Mouse (Mus musculus) urinary bladder, postnatal 4 days (tissue): ENCODE data around the gene 1810024B03Rik.
"Not testable (repeated sequence)": the region's sequence is repeated elsewhere in the genome, so short reads cannot be mapped to it uniquely, and the experiment has no call there.

Experiments
- DNase-seq, 2 experiments: peaks; one replicate each; pipeline ENCODE4 v3.0.0; 2021 to 2022; ENCODE audit warnings: low spot score in 2 of 2

1810024B03Rik gene

DNA sequence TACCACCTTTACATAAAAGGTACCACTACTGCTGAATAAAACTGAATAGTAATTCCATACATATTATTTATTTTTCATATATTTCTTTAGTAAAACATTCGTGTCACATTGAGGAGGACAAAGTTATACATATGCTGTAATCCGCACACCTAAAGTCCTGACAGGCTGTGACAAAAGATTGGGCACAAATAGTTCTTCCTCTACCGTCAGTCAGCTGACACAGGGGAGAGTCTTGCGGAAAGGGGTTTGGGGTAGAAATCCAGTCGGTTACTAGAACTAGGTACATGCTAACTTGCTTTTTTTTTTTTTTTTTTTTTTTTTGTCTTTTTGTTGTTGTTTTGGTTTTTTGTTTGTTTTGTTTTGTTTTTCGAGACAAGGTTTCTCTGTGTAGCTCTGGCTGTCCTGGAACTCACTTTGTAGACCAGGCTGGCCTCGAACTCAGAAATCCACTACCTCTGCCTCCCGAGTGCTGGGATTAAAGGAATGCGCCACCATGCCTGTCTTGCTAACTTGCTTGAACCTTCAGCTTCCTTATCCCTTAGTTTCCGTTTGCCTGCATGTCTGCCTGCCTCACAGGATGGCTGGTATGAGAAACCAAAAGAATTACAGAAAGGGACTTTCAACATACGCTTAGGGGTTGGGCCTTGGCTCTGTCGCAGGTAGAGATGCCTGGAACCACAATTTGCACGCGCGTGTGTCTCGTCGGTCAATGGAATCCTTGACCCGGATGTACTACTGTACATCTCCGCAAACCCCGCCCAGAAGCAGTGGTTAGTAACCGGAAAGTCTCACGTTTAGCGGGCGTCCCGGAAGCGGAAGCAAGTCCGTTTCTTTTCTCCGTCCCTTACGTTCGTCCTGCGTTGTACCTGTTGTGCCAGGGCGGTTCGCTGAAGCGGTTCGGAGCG, at the start of gene 1810024B03Rik, which contains the start of gene Snrnp200:
Gene 1810024B03Rik, minus strand, starts transcription at position 734 of the 905 bp plus-strand sequence.
Gene Snrnp200, plus strand, starts transcription at position 840 of the 905 bp plus-strand sequence.
- DNase-seq: peak; percentile 88 to 92

DNA sequence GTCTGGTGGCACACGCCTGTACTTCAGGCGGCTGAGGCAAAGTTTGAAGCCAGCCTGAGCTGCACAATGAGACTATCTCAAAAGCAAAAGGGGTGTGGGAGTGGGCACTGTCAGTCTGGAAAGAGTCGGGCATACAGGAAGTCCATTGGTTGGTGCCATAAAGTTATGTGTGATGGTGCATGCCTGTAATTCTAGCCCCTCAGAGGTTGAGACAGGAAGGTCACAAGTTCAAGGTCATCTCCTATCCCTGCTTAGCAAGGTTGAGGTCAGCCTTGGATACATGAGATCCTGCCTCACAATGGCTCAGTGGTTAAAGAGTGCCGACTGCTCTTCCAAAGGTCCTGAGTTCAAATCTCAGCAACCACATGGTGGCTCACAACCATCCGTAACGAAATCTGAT, 47.2 kb upstream of the 1810024B03Rik start:
- DNase-seq: no peak

DNA sequence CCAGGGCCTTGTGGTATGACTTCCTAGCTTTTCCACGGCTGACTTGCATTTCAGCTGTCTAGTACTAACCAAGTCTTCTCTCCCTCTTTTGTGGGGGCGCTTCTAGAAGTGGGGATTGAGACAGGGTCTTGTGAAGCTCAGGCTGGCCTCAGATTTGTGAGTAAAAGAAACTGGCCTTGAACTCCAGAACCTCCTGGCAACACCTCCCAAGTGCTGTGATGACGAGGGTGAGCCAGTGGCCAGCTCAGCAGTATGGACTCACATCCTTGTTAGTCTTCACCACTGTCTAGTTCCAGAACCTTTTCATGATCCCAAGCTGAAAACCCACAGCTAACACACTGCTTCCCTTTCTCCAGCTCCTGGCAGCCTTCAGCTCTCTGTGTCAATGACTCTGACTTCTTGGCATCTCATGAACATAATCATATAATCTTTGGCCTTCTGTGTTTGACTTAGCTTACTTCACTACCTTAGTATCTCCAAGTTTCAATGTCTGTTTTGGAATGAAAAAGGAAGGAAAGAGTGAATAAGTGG, 46.6 kb upstream of the 1810024B03Rik start:
- DNase-seq: no peak

DNA sequence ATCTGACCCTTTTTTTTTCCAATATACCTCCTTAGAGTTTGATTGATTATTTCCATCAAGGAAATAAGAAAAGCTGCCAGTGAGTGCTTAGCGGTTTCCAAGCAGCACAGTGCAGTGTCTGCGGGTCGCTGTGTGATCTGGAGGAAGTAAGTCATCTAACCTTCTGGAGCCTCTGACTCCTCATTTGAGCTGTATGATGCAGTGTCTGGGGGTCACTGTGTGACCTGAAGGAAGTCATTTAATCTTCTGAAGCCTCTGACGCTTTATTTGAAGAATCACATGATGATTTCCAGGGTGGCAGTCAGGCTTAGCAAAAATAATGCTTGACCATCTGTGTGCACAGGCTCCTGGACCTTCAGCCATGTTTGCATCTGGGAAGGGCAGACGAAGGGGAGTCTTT, 44.7 kb upstream of the 1810024B03Rik start:
- DNase-seq: no peak

DNA sequence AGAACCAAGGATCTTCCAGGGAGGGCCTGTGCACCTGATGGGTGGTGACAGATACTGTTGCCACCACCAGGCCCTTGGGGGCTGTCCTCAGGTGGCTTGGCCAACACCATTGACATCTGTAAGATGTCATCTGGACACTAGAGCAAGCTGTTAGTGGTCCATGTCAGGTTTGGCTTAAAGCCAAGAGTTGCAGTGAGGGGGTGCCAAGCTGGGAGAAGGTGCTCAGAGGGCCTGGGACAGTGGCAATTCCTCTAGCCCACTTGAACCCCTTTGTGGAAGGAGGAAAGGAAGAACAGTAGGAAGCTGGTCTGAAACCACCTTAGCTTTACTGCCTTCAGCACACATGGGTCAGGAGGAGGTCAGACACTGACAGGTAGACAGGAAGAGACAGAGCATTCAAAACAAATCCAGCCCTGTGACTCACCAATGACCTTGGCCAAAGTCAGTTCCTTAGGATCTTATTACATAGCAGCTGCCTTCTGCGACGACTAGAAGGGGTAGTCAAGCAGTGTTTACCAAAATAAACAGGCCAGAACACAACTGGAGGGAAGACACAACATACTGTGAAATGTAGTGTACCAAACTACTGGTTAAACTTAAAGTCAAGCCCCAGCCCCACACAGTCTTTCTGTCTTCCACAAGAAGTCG, 43.9 kb upstream of the 1810024B03Rik start:
- no peak for DNase-seq

DNA sequence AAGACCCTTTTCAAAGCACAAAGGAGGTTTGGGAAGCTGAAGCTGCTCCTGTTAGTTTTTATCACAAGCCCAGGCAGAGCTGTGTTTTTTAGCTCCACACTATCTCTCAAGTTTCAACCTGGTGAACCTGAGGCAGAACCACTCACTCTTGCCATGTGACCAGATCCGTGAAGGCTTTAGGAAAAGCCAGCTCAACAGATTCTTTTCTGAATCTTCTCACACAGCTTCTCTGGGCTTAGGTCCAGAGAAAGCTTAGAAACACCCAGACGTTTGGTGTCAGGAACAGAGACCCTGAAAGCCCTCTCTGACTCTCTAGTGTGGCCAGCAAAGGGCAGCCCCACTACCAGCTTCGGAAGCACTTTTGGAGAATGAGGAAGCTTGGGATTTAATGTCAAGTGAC, 43.4 kb upstream of the 1810024B03Rik start:
- no peak for DNase-seq

DNA sequence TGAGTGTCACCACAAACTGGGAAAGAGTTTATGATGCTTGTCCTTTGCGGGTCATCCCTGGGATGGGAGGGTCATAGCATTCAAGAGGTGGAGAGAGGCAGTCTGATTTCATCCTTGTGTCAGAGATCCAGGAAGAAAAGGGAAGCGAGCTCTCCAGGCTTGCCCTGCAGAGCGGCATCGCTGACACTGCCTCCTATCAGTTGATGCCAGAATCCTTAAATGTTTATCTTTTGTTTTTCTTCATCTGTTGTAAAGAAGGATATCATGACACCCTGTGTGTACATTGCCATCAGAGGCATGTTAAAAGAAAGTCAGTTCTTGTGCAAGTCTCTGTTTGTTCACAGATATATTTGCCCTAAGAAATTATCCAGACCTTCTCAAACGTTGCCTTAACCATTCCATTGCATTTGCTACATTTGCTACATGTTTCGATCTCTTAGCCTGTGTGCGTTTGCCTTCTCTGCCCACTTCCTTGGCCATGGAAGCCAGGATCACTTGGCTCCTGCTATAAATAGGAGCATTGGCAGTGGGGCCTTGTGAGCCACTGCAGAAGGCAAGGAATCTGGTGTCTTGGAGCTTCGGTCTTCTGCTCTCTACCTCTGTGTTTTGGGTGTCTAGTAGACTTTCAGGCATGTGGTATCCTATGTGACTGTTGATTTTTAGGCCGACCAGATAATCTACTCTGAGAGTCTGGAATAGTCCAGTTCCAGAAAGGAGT, 42.4 kb upstream of the 1810024B03Rik start:
- DNase-seq: no peak

DNA sequence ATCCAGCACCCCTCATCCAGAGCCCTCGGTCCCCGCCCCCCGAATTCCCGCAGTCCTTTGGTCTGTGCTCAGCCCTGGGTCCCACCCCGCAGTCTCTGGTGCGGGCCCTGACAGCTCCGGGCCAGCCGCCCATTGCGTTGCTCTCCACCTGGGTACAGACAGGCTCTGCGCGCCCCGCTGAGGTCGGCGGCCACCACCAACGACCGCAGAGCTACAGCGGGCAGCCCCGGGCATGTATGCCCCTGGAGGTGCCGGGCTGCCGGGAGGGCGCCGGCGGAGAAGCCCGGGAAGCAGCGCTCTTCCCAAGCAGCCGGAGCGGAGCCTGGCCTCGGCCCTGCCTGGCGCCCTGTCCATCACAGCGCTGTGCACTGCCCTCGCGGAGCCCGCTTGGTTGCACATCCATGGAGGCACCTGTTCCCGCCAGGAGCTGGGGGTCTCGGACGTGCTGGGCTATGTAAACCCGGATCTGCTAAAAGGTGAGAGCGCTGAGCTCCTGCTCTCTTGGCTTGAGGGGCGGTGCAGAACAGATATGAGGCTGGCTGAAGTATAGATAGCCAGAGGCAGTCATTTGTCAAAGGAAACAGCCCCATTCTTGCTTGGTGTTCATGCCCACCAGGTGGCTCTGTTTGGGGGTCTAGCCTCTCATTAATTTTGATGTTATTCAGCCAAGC, 40.4 kb upstream of the 1810024B03Rik start:
- DNase-seq: peak in 1 of 2 experiments; percentile 47

DNA sequence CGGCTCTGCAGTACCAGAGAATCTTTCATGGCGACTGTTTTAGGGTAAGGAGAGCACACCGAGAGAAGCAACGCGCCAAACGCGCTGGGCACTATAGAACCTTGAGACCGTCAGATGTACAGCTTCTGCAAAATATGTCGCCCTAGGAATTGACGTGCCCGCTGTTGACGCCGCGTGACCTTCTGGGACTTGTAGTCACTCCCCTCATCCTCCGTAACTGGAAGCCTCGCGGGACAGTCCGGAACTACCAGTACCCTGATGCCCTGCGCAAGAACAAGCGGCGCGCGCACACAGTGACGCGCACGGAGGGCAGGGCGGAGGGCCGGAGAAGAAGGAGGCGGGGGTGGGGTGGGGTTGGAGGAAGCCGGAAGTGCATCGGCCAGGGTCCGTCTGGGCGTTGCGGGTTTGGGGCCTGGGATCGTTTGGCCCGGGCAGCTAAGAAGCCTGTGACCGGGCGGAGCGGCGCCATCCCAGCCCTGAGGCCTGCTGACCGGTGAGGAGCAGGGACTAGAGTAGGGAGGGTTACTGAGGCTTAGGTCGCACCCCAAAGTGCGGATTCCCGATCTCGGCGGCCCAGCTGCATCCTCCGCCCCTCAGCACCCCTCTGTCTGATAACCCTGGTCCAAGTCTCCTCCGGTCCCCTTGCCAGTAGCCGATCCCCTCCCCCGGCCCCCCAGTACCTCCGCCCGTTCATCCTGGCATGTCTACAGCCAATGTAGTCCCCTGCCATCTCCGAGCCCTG, 39.7 kb upstream of the 1810024B03Rik start, which contains the start of the genes Ciao1 and Tmem127:
Gene Ciao1, minus strand, starts transcription at position 225 of the 742 bp plus-strand sequence.
Gene Tmem127, plus strand, starts transcription at position 317 of the 742 bp plus-strand sequence.
- peak; percentile 96 to 98 for DNase-seq

DNA sequence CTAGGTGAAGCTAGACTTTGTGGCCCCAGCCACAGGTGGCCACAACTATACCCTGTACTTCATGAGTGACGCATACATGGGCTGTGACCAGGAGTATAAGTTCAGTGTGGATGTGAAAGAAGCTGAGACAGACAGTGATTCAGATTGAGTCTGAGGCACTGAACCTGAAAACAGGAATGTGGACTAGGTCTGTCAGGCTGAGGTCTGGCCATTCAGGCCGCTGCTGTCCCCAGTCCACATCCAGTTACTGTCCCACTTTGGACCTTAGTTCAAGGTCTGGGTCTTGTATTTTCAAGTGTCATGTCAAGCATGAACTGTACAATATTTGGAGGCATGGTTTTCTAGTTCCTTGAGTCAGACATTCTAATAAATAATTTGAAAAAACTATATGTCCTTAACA, 32.0 kb upstream of the 1810024B03Rik start:
- DNase-seq: no peak

DNA sequence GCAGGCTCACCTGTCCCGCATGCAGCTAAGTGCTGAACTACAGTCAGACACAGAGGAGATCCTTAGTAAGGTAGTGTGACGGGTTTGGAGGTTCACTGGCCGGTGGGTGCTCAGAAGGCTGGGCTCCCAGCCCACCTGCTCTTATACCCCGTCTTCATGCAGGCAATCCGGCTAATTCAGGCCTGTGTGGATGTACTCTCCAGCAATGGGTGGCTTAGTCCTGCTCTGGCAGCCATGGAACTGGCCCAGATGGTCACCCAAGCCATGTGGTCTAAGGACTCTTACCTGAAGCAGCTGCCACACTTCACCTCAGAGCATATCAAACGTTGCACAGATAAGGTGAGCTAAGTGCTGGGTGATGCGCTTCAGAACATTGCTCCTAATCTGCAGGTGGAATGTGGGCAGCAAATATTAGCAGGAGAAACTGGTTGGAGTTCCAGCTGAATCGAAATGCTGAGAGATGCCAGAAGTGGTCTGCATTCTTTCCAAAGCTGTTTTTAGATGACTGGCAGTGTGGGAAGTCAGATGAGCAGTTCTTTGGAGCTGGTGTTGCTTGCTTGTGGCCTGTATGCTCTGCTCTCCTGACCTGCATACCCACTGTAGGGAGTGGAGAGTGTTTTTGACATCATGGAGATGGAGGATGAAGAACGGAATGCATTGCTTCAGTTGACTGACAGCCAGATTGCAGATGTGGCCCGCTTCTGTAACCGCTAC, 30.0 kb upstream of the 1810024B03Rik start:
- DNase-seq: no peak

DNA sequence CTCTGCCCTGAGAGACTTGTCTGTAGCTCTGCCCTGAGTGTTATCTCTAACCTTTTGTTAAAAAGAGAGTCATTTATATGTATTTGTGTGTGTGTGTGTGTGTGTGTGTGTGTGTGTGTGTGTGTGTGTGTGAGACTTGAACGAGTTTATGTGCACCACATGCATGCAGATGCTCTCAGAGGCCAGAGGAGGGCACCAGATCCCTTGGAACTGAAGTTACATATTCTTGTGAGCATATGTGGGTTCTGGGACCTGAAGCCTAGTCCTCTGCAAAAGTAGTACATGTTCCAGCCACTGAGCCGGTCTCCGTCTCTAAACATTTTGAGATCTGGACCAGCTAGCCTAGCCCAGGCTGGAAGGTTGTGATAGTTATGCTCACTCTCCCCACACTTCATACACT, 17.2 kb upstream of the 1810024B03Rik start:
- no peak for DNase-seq

DNA sequence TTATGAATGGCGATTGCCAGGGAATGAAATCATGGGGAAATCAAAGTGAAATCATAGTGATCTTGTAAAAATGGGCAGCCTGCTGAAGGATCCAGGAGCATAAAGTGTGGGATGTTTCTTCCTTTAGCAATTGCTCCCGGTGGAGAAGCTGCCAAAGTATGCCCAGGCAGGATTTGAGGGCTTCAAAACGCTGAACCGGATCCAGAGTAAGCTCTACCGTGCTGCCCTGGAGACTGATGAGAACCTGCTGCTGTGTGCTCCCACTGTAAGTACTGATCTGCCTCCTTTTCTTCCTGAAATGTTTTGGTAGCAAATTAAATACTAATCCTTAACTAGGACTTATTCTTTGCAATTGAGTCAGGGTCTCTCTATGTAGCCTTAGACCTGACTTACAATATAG, 9.7 kb upstream of the 1810024B03Rik start:
- DNase-seq: no peak

DNA sequence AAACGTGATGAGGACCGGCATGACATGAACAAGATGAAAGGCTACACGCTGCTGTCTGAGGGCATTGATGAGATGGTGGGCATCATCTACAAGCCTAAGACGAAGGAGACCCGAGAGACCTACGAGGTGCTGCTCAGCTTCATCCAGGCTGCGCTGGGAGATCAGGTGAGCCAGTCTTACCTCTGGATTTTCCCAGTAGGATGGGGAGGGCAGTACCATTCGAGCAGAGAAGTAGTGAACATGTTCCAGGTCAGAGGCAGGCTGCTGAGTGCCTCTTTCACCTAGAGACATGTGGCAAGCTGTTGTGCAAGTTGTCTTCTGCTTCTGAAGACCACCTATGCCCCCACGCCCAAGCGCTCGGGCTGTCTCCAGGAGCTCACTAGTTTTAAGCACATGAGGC, 2.6 kb upstream of the 1810024B03Rik start:
- DNase-seq: no peak

DNA sequence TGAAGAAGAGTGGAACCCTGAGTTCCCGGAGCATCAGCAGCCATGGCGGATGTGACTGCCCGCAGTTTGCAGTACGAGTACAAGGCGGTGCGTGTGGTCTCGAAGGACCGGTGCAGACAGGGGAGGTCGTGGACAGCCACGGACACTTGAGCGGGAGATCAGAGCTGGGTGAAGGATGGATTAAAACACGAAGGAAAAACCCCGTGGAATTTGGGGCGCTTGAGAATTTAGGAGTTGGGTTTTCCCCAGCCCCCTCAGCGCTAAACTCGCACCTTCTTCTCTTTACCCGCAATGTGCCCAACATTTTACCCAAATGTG, 331 bp upstream of the 1810024B03Rik start:
- no peak for DNase-seq

DNA sequence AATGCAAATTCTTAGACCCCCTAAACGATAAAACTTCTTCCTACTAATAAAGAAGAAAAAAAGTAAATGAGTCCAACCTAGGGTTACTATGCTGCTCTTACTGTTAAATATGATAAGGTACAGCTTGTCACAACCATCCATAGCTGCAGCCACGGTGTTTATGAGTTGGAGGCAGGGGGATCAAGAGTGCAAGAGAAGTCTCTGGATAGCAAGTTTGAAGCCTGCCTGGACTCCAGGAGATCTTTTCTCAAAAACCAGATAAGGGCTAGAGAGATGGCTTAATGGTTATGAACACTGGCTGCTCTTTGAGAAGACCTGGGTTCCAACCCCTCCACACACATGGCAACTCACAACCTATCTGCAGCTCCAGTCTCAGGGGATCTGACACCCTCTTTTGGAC, 1.2 kb downstream of the 1810024B03Rik start:
- DNase-seq: no peak

DNA sequence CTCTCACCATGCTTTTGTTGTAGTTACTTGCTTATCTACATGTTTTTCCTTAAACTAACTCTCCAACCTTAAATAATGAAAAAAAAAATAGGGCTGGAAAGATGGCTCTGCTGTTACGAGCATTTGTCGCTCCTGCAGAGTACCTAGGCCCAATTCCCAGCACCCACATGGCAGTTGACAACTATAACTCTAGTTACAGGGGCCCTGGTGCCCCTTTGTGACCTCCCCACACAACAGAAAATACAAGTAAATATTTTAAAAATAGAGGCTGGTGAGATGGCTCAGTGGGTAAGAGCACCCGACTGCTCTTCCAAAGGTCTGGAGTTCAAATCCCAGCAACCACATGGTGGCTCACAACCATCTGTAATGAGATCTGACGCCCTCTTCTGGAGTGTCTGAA, 2.1 kb downstream of the 1810024B03Rik start:
- DNase-seq: not testable (repeated sequence)

DNA sequence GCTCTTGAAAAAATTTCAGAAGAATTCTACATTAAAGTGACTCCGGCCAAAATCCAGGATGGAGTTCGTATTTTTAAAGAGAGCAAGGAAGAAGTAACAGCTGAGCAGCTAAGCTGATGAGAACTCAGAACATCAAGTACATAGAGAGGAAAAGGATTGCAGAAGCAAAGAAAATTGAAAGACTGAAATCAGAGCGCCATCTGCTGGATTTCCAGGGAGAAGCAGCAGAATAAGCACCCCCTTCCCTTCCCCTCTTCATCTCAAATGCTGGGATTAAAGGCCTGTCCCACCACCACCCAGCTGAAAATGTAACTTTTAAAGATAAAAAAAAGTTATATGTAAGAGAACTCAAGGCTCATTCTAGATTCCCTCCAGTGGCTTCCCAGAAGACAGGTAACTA, 3.1 kb downstream of the 1810024B03Rik start:
- DNase-seq: no peak

DNA sequence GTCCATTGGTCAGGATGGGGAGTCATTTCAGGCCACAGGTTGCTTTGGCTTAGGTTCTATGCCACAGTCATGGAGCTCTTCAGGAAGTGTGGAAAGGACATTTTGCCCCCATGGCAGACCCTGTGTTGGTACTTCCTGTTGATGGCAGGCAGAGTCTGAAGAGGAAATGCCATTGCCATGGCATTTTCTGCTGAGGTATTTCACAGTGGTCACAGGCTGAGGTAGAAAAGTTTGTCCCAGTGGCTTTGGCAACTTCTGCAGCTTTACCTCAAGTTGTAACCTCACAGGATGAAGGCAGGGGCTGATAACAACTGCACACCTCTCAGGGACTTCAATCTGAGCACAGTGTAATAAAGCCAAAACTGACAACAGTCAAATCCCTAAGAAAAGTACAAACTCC, 18.5 kb downstream of the 1810024B03Rik start:
- DNase-seq: no peak
